Mouse (Mus musculus): ENCODE measurements around the gene Mylk. TPM values are rescaled to one million over a fixed set of nuclear protein-coding genes. Genes with fewer than 3 reads are reported as not detected.
A peak's percentile ranks its signal among the peaks of the same experiment; 100 is the strongest.

The Mylk gene
- total and polyA plus RNA-seq, 2 experiments from 2014 or later, result 3.7 to 20.1 TPM

- no peaks in the 10 kb centered on the region for H3K27me3 ChIP-seq (ENCODE audit: insufficient read depth, low read length)
- DNase-seq (ENCODE audit: low spot score), result no peak
Measured at GRCm38 (mm10) chr16:35046081-35046775, 301.2 kb downstream of the Mylk start.

GRCm38 (mm10) chr16:35047272-35047969 lies 302.4 kb downstream of the Mylk start:
- no peak overlapping the region for H3K4me3 ChIP-seq (ENCODE audit: low read length)

More at GRCm38 (mm10) chr16:35046081-35046775, 301.2 kb downstream of the Mylk start:
- no peak for ATAC-seq
- TF ChIP-seq CTCF (IDR thresholded peaks at IDR 0.05; ENCODE audit: low read depth), result no peak
- Histone ChIP-seq H3K4me2 (ENCODE audit: low read depth, low read length) (no peak overlapping the region), H3K9me3 (ENCODE audit: low read length) (no peaks in the 10 kb centered on the region), H3K9ac (replicated peaks; ENCODE audit: low read length) (no peak overlapping the region), H3K4me1 (ENCODE audit: insufficient read depth, low read length) (no peaks in the 10 kb centered on the region), H3K27ac (no peak overlapping the region), H3K36me3 (ENCODE audit: insufficient read depth, low read length) (no peaks in the 10 kb centered on the region), H3K4me3 (ENCODE audit: low read length) (no peak overlapping the region)
- WGBS, result 84% methylated on average over 6 of the region's 6 CpGs

GRCm38 (mm10) chr16:35051066-35051465 lies 306.1 kb downstream of the Mylk start:
- no peak overlapping the region for H3K4me3 ChIP-seq (ENCODE audit: low read length)
- no peak overlapping the region for H3K4me2 ChIP-seq (ENCODE audit: low read depth, low read length)
- ATAC-seq, result peak; percentile 74; the same call in 1 of the 2 replicates
- DNase-seq (ENCODE audit: low spot score), result peak; percentile 35
- H3K27ac ChIP-seq, result no peak overlapping the region
- no peaks in the 10 kb centered on the region for H3K36me3 ChIP-seq (ENCODE audit: insufficient read depth, low read length)
- H3K27me3 ChIP-seq (ENCODE audit: insufficient read depth, low read length), result no peaks in the 10 kb centered on the region
- WGBS, result 41% methylated on average over 5 of the region's 5 CpGs
- no peak for TF ChIP-seq CTCF (IDR thresholded peaks at IDR 0.05; ENCODE audit: low read depth)
- no peak overlapping the region for H3K9ac ChIP-seq (replicated peaks; ENCODE audit: low read length)
- H3K4me1 ChIP-seq (ENCODE audit: insufficient read depth, low read length), result no peaks in the 10 kb centered on the region
- no peaks in the 10 kb centered on the region for H3K9me3 ChIP-seq (ENCODE audit: low read length)

More at GRCm38 (mm10) chr16:35047272-35047969, 302.4 kb downstream of the Mylk start:
- no peak overlapping the region for H3K9ac ChIP-seq (replicated peaks; ENCODE audit: low read length)
- H3K4me2 ChIP-seq (ENCODE audit: low read depth, low read length), result no peak overlapping the region
- WGBS, result 94% methylated on average over 6 of the region's 6 CpGs
- no peak for TF ChIP-seq CTCF (IDR thresholded peaks at IDR 0.05; ENCODE audit: low read depth)
- no peaks in the 10 kb centered on the region for H3K27me3 ChIP-seq (ENCODE audit: insufficient read depth, low read length)
- H3K9me3 ChIP-seq (ENCODE audit: low read length), result no peaks in the 10 kb centered on the region
- no peak overlapping the region for H3K27ac ChIP-seq
- ATAC-seq (no peak), DNase-seq (ENCODE audit: low spot score) (no peak)
- no peaks in the 10 kb centered on the region for H3K36me3 ChIP-seq (ENCODE audit: insufficient read depth, low read length)
- no peaks in the 10 kb centered on the region for H3K4me1 ChIP-seq (ENCODE audit: insufficient read depth, low read length)

Other genes with a start within 250 kb of the Mylk start
- gene Kalrn, start 171.7 kb upstream of the Mylk start, total RNA-seq (2014; rRNA removed), result 104 and 107 TPM in 2 replicates
- gene Kalrn, start 171.7 kb upstream of the Mylk start, polyA plus RNA-seq (2015; fragmentation: Nextera tagmentation; extraction: Ambion mirVana), result 17.0 and 17.7 TPM in 2 replicates
- gene Ropn1, start 95.3 kb upstream of the Mylk start, total RNA-seq (2014; rRNA removed), result not detected in 2 replicates
- gene Ropn1, start 95.3 kb upstream of the Mylk start, polyA plus RNA-seq (2015; fragmentation: Nextera tagmentation; extraction: Ambion mirVana), result 0.28 and 0.34 TPM in 2 replicates
- gene Ccdc14, start 54.6 kb upstream of the Mylk start, total RNA-seq (2014; rRNA removed), result 3.4 and 4.5 TPM in 2 replicates
- gene Ccdc14, start 54.6 kb upstream of the Mylk start, polyA plus RNA-seq (2015; fragmentation: Nextera tagmentation; extraction: Ambion mirVana), result 1.8 and 2.3 TPM in 2 replicates